Mouse (Mus musculus) mouse trophoblast stem cell (cell line): ENCODE measurements around the gene Ablim1.
"Not testable (repeated sequence)": the region's sequence is repeated elsewhere in the genome, so short reads cannot be mapped to it uniquely, and the experiment has no call there.

Experiments
- in situ Hi-C, 2 experiments: fragments of 300-500 bp; cut with MseI, MboI; formaldehyde crosslinking; loops; 2 replicates in 1 of 2; 3 replicates in 1 of 2; pipeline ENCODE4 v1.15.1; 2025

Gene Ablim1

DNA sequence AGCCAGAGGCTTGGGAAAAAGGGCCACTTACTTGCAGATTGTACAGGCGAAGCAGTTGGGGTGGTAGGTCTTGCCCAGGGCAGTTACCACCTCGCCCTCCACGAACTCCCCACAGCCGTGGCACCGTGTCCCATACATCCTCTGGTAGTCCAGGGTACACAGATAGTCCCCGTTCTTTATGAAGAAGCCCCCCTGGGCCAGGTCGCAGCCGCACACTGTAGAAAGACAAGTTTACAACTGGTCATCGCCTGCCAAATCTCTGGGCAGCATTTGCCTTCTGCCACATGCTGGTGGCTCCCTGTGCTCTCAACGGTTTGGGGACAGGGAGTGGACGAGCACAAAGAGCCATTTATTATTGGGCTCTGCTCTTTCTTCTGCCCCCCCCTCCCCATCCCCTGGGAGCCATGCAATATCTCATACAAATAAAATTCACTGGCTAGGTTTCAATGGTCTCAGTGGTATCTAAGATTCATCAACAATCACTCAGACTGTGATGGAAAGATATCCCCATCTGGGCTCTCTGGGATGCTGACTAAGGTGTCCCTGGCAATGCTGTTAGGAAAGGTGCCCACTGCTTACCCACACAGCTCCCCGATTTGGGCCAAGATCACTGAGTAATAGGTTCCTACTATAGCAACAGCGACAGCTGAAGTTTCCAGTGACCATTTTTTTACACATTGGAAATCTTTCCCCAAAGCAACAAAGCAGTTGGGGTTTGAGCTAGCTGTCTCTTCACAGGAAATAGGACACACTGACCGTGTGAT lies 159.4 kb downstream of the Ablim1 start:
- in situ Hi-C loops = no loop called here

DNA sequence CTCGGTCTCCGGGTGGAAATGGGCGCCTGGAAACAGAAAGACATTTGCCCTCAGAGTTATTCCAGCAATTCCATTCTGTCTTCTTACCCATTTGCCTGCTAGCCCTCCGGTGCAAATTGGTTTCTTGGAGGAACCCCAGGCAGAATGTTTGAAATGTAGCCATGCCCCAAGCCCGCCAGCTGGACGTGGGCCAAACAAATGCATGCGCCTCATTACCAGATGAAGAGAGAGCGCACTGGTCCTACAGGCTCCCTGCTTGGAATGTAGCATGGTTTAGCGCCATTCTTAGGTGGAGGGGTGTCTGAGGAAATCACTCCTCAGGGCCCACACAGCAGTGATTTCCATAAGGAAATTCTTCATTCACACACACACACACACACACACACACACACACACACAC lies 162.4 kb downstream of the Ablim1 start:
- in situ Hi-C loops = loop anchor here in 1 of 2 experiments (5.0 kb wide), 2 partner anchors 100 to 175 kb away; no protein-coding TSS in a partner anchor

DNA sequence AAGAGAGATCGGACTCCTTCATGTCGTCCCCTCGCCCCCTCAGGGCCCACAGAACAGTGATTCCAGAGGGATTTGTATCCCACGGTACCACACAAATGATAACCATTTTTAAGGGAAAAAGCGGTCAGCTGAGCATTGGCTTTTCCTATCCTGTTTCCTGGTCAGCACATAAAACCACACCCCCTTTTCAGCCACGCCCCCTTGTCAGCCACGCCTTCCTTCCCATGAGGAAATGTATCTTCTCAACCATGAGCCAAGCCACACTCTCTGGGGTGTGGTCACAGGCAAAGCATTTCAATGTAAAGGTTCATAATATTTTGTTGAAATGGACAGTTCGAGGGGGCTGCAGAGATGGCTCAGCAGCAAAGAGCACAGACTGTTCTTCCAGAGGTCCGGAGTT lies 163.2 kb downstream of the Ablim1 start:
- in situ Hi-C loops = loop anchor here in 1 of 2 experiments (5.0 kb wide), 2 partner anchors 101 to 176 kb away; no protein-coding TSS in a partner anchor

DNA sequence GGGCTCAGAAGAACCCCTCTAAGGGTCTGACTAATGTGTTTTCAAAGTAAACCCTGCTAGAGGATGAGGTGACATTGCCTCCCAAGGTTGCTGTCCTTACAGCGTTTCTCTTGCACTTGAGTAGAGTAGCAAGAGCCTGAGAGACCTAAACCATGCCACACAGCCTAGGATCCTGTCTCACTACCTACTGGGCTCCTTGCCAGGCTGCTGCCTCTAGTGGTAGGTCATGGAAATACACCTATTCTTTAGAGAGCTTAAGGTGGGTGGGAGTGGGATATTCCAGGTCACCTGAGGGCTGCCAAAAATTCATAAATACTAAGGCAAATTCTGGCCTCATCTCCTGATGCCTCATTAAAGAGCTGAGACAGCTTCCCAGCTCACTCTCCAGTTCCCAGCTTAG lies 164.4 kb downstream of the Ablim1 start:
- in situ Hi-C loops = loop anchor here in 1 of 2 experiments (5.0 kb wide), 2 partner anchors 102 to 177 kb away; no protein-coding TSS in a partner anchor

DNA sequence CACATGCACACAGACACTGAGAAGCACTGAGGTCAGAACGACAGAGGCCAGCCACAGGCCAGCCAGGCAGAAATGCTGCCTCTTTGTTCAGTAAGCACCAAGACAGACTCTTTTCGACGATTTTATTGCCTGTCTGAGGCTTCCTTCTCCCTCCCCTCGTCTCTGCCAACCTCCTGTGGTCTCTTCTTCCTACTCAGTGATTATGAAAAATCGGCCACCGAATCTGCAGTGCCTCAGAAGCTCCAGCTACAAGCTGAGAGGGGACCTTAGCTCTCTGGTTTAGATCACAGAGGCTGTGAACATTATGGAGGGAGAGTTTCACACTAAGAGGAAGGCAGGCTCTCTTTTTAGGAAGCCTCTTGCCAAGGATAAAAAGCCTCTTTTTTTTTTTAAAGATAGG lies 167.0 kb downstream of the Ablim1 start:
- in situ Hi-C loops = no loop called here

DNA sequence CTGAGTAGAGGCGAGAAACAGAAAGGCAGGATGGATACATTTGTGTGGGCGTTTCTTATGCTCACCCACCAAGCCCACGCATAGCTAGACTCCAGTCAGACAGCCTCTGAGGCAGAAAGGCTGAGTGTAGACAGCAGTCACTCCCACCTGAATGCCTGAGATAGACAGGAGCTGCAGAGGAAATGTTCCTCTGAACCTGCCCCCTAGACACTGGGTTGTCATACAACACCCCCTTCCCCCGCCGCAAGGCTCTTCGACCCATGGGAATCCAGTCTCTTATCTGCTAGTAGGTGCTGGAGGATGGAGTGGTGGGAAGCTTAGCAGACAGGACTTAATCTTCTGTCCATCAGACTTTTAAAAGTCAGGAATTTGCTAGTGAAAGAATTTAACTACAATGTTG lies 167.8 kb downstream of the Ablim1 start:
- in situ Hi-C loops = no loop called here

DNA sequence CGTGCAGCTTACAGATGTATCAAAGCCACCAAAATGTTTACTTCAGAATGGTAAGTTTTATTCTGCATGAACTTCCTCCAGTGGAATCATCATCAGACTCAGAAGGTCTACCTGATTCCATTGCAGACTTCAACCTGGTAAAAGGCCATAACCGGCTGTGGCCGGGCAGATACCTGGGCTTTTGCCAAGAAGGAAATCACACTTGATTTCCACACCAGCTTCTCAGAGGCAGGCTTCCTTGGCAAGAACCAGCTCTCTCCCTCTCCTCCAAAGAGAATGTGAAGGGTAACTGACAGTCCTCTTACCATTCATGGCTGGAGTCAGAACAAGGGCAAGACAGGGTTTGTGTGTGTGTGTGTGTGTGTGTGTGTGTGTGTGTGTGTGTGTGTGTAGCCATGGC lies 171.1 kb downstream of the Ablim1 start:
- in situ Hi-C loops = no loop called here

DNA sequence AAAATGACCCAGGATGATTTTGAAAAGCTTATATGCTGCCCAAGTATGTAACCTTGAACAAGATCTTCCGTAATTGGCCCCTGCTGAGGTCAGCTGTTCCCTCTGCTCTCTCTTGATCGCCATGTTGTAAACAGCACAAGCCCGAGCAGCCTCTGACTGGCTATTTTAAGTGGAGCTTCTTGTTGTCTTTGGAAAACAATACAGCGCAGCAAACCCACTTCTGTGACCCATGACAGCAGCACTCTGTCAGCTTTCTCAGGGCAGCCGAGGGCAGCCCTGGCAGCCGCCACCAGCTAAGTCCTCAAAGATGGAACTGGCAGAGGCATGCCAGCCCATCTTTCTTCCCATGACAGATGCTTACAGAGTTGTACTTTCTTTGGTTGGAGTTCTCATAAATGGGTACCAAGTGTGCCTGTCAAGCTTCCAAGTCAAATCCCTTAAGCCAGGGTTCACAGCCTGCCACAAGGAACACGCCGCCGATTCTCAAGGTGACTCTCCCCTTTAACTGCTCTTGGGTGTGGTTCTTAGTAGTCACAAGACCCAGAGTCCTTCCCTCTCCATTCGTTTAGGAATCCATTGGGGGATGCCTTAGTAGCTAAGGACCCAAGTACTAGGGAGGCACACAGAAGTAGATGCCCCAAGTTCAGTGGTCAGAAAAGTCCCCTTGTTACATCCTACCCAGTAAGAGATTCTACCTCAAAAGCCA lies 172.8 kb downstream of the Ablim1 start:
- in situ Hi-C loops = no loop called here

DNA sequence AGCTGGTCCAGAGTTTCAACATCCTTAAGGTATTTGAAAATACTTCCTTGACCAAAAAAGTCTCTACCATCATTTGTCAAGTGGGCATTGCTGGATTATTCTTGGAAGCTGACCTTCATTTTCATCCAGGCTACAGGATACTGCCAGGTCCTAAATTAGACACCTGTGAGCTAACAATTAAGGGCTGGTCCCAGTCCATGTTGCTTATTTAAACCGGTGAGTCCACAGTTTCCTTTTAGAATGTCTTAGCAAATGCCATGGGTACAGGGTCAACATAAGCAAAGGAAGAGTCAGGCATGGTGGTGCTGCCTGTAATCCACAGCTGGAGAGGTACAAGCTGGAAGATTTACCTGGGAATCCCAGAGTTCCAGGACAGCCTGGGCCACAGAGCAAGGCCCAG lies 173.8 kb downstream of the Ablim1 start:
- in situ Hi-C loops = no loop called here

DNA sequence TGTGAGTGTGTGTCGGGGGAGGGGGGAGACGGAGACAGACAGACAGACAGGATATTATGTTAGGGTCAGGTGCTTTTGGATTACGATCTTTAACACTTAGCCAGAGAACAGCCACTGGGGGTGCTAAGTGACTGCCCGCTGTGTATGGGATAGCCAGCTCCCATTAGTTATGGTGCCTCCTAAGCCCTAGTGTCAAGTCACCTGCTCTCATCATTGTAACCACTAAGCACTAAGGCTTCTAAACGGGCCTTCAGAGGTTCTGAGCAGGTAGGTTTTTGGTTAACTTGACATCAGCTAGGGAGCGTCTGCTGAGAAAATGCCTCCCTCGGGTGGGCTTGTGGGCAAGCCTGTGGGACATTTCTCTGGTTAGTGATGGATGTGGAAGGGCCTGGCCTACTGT lies 174.6 kb downstream of the Ablim1 start:
- in situ Hi-C loops = no loop called here

DNA sequence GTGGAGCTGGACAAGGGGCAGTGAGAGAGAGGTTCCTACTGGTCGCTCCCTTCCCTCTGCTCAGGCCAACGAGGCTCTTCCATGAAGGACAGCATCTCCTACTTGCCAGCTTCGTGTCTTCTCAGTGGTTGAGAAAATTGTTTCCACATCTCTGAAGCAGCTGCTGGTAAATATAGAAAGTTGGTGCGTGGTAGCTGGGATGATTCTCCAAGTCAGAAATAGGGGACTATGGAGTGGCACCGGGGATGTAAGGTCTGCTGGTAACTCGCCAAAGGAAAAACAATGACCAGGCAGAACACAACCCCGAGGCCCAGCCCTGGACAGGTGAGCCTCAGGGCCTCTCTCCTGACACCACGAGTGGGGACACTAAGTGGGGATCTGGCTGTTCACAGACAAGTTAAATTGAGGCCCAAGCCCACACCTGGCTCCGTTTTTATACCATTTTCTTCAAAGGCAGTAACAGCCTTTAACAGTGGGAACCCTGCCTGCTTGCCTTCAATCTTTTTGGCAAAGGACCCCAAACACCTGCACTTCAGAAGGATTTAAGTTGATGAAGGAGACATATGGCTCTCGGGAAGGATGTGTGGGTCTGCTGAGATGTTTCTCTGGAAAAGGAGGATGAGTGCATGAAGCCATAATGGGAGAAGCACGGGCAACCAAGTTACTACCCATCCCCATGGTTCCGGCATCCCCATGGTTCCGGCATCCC lies 175.7 kb downstream of the Ablim1 start:
- in situ Hi-C loops = no loop called here

DNA sequence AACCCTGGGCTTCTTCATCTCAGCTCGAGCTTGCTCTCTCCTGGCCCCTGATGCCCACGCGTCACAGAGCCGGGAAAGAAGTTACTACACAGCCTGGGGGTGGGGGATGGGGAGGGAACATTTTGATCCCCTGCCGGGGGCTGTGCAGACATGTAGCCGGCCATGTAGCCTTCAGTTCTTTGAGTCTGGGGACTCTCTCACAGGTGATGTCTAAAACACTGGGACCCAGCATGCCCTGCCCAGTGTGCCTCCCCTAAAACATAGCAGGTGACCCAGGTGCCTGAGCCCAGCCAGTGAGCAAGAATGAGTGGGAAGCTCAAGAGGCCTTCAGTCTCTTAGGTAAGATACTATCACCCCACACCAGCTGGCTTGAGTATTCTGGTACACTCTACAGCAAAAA lies 176.2 kb downstream of the Ablim1 start:
- in situ Hi-C loops = no loop called here

DNA sequence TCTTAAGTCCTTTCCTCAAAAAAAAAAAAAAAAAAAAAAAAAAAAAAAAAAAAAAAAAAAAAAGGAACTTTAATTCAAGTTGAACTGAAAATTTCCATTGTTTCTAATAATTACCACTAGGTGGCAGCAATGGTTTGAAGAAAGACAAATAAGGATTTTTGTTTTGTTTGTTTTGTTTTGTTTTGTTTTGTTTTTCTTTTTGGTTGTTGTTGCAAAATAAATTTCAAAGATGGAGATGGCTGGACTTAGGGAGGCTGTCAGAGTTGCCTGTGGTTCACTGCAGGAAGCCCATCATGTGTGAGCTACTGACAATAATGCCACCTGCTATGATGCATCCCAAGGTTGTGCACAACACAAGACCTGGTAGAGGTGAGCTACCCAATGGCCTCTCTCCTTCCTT lies 176.7 kb downstream of the Ablim1 start:
- in situ Hi-C loops = no loop called here

DNA sequence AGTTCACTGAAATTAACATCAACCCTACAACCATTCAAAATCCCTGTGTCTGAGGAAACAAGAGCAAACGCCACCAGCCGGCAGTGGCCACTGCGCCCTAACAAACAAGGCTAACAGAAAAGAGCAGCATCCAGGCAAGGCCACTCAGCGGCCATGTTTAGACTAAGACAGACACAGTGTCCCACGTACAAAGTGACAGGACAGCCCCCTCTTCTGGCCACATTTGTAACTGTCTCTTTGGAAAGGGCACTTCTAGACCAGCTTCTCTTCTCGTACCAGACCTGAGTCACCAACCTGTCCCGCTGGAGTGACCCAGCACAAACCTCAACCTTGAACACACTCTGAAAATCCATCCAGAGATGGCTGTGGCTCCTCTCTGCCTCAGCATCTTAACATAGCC lies 178.5 kb downstream of the Ablim1 start:
- in situ Hi-C loops = no loop called here

DNA sequence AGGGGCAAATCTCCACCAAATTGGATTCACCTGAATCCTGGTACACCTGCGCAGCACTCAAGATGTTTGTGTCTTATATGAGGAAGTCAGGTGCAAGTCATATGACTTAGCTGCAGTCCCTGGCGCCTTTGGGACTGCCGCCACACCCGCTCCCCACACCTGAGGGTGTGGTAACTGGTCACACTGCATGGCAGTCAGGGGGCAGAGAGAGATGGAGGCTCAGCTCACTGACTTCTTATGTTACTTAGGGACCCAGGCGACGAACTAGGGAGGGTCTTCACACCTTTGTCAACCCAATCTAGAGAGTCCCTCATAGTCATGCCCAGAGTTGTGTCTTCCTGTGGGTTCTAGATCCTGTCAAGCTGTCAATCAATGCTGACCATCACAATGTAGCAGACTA lies 179.1 kb downstream of the Ablim1 start:
- in situ Hi-C loops = not testable (repeated sequence)

DNA sequence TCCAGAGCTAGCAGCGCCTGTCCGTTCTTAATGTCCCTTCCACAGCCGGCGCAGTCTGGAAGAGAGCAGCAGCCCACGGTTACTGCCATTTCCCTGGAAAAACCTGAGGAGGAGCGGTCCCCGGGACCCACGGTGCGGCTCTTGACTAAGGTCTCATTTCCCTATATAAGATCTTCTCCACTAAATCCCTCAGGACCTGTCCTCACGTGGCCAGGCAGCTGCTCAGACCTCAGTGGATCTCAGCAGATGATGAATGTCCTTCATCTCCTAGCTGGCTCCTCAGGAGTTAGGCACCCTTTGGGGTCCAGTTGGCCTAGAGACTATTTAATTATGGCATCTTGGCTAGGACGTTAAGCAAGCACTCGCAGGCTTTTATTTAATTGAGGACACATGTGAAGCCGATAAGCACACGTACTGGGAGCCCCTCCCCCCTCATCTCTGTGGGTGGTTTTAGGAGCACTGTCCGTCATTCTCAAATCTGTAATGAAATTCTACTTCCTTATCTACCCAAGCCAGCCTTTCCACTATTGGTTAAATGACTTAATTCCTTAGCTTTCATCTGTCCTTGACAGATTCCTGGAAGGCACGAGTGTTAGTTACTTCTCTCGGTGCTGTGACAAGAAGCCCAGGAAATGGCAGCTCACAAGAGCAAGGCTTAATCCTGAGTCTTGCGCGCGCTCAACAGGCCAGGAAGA lies 179.9 kb downstream of the Ablim1 start:
- in situ Hi-C loops = no loop called here

DNA sequence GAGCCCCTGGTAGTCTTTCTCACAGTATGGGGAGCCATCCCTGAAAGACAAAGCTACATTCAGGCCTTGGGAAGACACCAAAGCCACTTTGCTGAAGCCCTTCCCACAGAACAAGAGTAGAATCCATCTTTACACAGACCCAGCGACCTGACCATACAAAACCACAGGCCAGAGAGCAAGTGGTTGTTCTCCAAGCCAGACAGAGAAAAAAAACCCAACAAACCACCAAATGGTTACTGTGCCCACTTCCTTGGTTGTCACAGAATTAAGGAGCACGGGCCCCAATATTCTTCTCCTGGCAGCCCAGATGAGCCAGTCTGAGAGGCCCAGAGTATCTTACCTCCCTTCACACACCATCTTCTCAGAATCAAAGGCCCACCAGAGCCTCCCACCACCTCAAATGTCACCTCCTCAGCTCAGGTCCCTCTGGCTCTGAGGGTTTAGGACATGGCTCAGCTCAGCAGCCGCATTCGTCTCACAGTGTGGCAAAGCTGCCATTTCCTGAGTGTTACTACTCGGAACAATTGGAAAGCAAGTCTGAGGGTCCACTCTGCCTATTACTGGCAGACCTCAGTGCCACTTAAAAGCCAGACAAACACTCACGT lies 181.7 kb downstream of the Ablim1 start:
- in situ Hi-C loops = no loop called here

DNA sequence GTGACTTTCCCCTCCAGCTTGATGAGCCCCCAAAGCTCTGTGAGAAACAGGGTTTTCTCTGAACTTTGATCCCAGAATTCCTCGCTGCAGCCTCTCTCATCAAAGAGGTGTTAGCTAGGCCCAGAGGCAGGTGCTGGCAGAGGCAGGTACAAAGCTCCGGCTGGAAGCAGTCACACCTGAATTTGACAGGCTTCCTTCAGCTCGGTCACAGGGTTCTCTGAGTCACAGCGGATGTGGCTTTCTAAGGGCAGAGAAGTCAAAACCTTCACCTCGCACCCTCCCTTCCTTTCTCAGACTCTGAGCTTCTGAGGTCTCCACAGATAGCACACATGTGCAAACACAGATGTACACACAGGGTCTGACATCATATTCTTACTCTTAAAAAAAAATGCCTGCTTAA lies 182.4 kb downstream of the Ablim1 start:
- in situ Hi-C loops = no loop called here

DNA sequence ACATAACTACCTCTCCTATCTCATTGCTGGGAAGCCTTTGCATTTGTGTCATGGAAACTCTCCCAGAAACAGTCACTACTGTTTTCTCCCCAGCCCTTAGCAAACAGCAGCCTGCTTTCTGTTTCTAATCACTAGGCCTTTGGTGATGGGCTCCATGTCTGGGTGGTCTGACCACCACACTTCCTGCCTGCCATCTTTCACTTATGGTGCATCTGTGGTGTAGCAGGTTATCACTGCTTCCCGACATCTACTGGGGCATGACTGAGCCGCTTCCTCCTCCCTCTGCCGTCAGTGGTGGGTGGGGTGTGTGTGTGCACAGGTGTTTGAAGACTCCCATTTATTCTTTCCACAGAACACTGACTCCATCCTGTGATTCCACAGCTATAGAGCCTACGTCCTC lies 183.4 kb downstream of the Ablim1 start:
- in situ Hi-C loops = no loop called here

DNA sequence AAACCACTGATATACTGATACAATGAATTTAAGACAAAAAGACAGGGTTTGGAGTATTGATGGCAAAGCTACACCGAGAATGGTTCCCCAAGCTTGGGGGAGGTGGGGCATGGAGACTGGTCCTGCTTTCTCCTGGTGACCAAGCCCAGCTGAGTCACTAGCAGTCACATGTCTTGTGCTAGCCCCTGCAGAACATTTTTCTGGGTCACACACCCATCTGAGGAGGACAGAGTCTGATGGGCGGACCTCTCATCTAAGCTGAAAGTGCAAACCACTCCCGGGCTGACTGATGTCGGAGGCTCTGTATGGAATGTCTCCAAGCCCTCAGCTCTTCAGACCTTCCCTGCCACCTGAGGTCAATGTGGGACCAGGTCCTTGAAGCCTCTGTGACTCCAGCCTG lies 184.1 kb downstream of the Ablim1 start:
- in situ Hi-C loops = no loop called here

DNA sequence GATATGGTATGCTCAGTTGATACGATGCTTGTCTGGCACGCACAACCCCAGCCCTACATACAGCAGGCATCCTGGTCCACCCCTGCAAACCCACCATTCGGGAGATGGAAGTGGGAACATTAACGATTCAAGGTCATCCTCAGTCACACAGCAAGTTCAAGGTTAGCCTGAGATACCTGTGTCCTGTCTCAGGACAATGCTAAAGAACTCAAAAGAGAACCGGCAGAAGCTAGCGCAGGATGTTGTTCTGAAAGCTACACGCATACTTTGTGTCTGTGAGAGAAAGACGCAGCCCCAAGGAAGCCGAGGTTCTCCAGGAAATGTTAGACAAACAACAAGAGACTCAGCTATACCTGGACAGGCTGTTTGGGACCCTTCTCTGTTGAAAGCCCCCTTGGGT lies 185.0 kb downstream of the Ablim1 start:
- in situ Hi-C loops = no loop called here

DNA sequence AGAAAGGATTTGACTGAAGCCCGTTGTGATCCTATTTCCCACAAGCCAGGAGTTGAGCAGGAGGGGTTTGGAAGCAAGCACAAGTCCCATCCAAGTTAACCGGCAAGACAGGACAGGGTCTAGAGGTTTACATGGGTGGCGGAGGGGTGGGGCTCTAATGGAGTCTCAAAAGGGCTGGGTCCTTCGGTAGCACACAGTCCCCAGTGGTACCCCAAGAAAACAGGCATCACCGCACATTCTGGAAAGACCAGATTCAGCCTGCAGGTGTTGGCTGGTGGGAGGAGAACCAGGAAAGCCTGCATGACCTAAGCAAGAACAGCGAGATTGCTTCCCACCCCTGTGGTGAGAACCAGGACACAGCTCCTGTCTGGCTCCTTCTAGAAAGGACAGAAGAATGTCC lies 186.7 kb downstream of the Ablim1 start:
- in situ Hi-C loops = no loop called here
